Mouse (Mus musculus): Measurements from ENCODE around the gene Irs2.

The Irs2 gene

GRCm38 (mm10) chr8:11009431-11010071 is 1.3 kb upstream of the Irs2 start:
- DNase-seq (ENCODE audit: inconsistent ontology term) = peak; percentile 93

- peak; percentile 99 for DNase-seq (ENCODE audit: inconsistent ontology term)
Measured at GRCm38 (mm10) chr8:11008842-11009420, 673 bp upstream of the Irs2 start.

- DNase-seq (ENCODE audit: inconsistent ontology term) = peak; percentile 83
Measured at GRCm38 (mm10) chr8:11007581-11008378, 478 bp downstream of the Irs2 start.

GRCm38 (mm10) chr8:11007001-11007580 is 1.2 kb downstream of the Irs2 start:
- DNase-seq (ENCODE audit: inconsistent ontology term) = peak; percentile 92

- DNase-seq (ENCODE audit: inconsistent ontology term) = no peak
Measured at GRCm38 (mm10) chr8:11006276-11006630, 2.0 kb downstream of the Irs2 start.

GRCm38 (mm10) chr8:11005460-11006275 is 2.6 kb downstream of the Irs2 start:
- DNase-seq (ENCODE audit: inconsistent ontology term) = no peak

- no peak for DNase-seq (ENCODE audit: inconsistent ontology term)
Measured at GRCm38 (mm10) chr8:11004781-11005459, 3.3 kb downstream of the Irs2 start.

- DNase-seq (ENCODE audit: inconsistent ontology term) = no peak
Measured at GRCm38 (mm10) chr8:11003917-11004470, 4.3 kb downstream of the Irs2 start.

- DNase-seq (ENCODE audit: inconsistent ontology term) = no peak
Measured at GRCm38 (mm10) chr8:11003253-11003652, 5.0 kb downstream of the Irs2 start.

GRCm38 (mm10) chr8:11002816-11003215 is 5.4 kb downstream of the Irs2 start:
- no peak for DNase-seq (ENCODE audit: inconsistent ontology term)

- no peak for DNase-seq (ENCODE audit: inconsistent ontology term)
Measured at GRCm38 (mm10) chr8:11001062-11001549, 7.2 kb downstream of the Irs2 start.

- no peak for DNase-seq (ENCODE audit: inconsistent ontology term)
Measured at GRCm38 (mm10) chr8:10999538-10999937, 8.7 kb downstream of the Irs2 start.

- no peak for DNase-seq (ENCODE audit: inconsistent ontology term)
Measured at GRCm38 (mm10) chr8:10996247-10996646, 12.0 kb downstream of the Irs2 start.

GRCm38 (mm10) chr8:10995756-10996155 is 12.5 kb downstream of the Irs2 start:
- no peak for DNase-seq (ENCODE audit: inconsistent ontology term)

GRCm38 (mm10) chr8:10994390-10994954 is 13.8 kb downstream of the Irs2 start:
- no peak for DNase-seq (ENCODE audit: inconsistent ontology term)

- no peak for DNase-seq (ENCODE audit: inconsistent ontology term)
Measured at GRCm38 (mm10) chr8:10993582-10994216, 14.6 kb downstream of the Irs2 start.

GRCm38 (mm10) chr8:10992081-10992480 is 16.2 kb downstream of the Irs2 start:
- DNase-seq (ENCODE audit: inconsistent ontology term) = no peak

- no peak for DNase-seq (ENCODE audit: inconsistent ontology term)
Measured at GRCm38 (mm10) chr8:10991323-10991722, 16.9 kb downstream of the Irs2 start.

GRCm38 (mm10) chr8:10990421-10991110 is 17.7 kb downstream of the Irs2 start:
- DNase-seq (ENCODE audit: inconsistent ontology term) = peak; percentile 47
